Mouse (Mus musculus): ENCODE results near the gene Zglp1. TPM values are rescaled to one million over a fixed set of nuclear protein-coding genes. Genes with fewer than 3 reads are reported as not detected.
A peak's percentile ranks its signal among the peaks of the same experiment; 100 is the strongest.

The Zglp1 gene
- polyA plus RNA-seq (2012; rRNA removed), result 0.28 and 0.65 TPM in 2 replicates

DNA sequence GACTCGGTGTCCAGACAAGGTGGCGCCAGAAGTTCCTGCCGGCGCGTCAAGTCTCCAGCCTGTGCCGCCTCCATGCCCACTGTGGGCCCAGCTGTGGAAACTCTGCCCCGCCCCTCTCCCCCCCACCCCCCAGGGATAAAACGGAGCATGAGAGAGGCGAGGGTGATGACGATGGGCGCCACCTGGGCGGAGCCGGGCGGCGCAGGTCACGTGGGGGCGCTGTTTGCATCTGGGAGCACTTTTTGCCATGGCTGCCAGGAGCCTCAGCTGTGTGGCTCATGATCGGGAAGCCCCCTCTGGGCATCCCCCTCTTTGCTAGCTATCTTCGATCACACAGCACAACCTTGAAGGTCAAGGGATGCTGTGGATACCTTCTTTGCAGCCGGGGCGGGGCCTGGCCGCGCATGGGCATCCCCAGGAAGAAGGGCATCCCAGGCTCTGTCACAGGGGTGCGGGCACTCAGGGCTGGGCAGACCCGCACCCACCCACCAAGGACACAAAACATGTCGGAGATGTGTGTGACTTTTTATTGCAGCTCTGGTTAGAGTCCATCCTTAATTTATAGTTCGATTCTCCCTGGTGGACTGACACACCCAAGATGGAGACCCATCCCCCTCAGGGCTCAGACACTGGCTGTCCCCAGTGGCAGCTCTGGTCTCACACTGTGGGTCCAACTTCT is at the start of gene Zglp1:
Zglp1 (minus strand) TSS at position 88 of the 679 bp plus-strand sequence.
- no peaks in the 10 kb centered on the region for H3K27me3 ChIP-seq (ENCODE audit: control insufficient read depth, insufficient read depth, low read length)
- no peak for DNase-seq (ENCODE audit: low read depth in 1 of 2, low spot score in 2 of 2)
- H3K4me1 ChIP-seq (ENCODE audit: control insufficient read depth, insufficient read depth, insufficient read length), result no peaks in the 10 kb centered on the region; the same call in 1 of the 2 replicates
- no peak within 1 kb of the TSS for H3K4me3 ChIP-seq (ENCODE audit: extremely low read depth, insufficient read depth, insufficient read length)
- no peak within 1 kb of the TSS for H3K27ac ChIP-seq (ENCODE audit: insufficient read depth, low read length)
- WGBS, result 93% methylated on average over 27 of the region's 27 CpGs
- H3K36me3 ChIP-seq (ENCODE audit: control insufficient read depth, insufficient read depth, low read length), result peaks cover 13% of the 10 kb centered on the region
- TF ChIP-seq CTCF (IDR thresholded peaks at IDR 0.05; ENCODE audit: extremely low read depth, insufficient read depth, insufficient read length, insufficient replicate concordance), result no peak
- TF ChIP-seq POLR2A (IDR thresholded peaks at IDR 0.05; ENCODE audit: low read depth, low read length), result no peak

DNA sequence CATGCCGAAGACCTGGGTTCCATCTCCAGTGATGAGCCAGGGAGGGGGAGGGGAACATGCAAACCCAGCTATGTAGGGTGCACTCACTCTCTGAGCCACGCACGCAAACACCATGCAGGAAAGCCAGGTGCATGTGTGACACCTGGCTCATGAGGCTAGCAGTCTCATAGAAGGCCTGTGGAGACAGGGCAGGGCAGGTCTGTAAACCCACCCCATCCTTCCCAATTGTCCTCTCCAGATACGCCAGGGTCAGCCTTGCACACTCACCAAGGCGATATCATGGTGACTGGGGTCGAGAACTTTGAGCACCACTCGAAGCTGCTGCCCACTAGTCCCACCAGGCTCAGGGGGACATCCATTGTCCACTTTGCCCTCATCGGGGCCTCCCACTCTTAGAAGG is 48.2 kb upstream of the Zglp1 start:
- Histone ChIP-seq H3K36me3 (ENCODE audit: control insufficient read depth, insufficient read depth, low read length) (peaks cover 11% of the 10 kb centered on the region), H3K27ac (ENCODE audit: insufficient read depth, low read length) (no peak overlapping the region), H3K4me3 (ENCODE audit: extremely low read depth, insufficient read depth, insufficient read length) (no peak overlapping the region), H3K27me3 (ENCODE audit: control insufficient read depth, insufficient read depth, low read length) (no peaks in the 10 kb centered on the region), H3K4me1 (ENCODE audit: control insufficient read depth, insufficient read depth, insufficient read length) (no peaks in the 10 kb centered on the region)
- TF ChIP-seq CTCF (IDR thresholded peaks at IDR 0.05; ENCODE audit: extremely low read depth, insufficient read depth, insufficient read length, insufficient replicate concordance) (no peak), POLR2A (IDR thresholded peaks at IDR 0.05; ENCODE audit: low read depth, low read length) (no peak)
- 92% methylated on average over 8 of the region's 8 CpGs for WGBS
- no peak for DNase-seq (ENCODE audit: low read depth in 1 of 2, low spot score in 2 of 2)

DNA sequence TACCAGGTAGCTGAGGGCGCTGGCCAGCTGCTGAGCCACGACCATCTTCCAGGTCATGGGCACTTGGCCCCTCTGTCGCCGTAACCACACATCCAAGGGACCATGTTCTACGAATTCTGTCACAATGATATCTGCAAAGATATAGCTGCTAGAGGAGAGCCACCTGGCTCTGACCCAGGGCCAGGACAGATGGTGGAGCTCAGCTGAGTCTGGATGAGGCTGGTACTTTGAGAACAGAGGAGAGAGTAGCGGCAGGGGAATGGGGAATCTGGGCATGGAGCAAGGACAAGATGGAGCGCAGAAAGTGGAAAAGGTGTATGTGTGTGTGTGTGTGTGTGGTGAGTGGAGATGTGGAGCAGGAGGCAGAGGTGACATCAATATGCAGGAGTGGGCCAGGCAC is 47.3 kb upstream of the Zglp1 start:
- Histone ChIP-seq H3K27me3 (ENCODE audit: control insufficient read depth, insufficient read depth, low read length) (no peaks in the 10 kb centered on the region), H3K4me3 (ENCODE audit: extremely low read depth, insufficient read depth, insufficient read length) (no peak overlapping the region), H3K36me3 (ENCODE audit: control insufficient read depth, insufficient read depth, low read length) (peaks cover 13% of the 10 kb centered on the region), H3K4me1 (ENCODE audit: control insufficient read depth, insufficient read depth, insufficient read length) (no peaks in the 10 kb centered on the region), H3K27ac (ENCODE audit: insufficient read depth, low read length) (no peak overlapping the region)
- 93% methylated on average over 7 of the region's 7 CpGs for WGBS
- DNase-seq (ENCODE audit: low read depth in 1 of 2, low spot score in 2 of 2), result no peak
- no peak for TF ChIP-seq POLR2A (IDR thresholded peaks at IDR 0.05; ENCODE audit: low read depth, low read length)
- TF ChIP-seq CTCF (IDR thresholded peaks at IDR 0.05; ENCODE audit: extremely low read depth, insufficient read depth, insufficient read length, insufficient replicate concordance), result no peak

DNA sequence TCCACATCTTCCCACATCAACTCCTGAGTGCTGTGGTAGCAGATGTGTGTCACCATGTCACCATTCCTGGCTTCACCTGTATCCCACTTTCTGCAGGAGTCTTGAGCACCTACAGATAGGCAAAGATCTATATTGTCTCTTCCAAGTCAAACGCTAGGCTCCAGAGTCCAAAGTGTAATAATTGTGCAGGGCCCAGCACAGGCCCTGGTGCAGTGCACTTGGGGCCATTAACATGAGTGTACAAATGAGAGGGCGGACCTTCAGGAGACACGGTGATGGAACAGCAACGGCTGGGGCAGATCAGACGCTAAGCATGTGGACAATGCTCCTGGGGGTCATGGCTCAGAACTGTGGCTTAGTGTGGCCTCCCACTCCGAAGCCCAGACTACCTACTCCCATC is 46.9 kb upstream of the Zglp1 start:
- WGBS, result 94% methylated on average over 6 of the region's 6 CpGs
- H3K36me3 ChIP-seq (ENCODE audit: control insufficient read depth, insufficient read depth, low read length), result peaks cover 16% of the 10 kb centered on the region

DNA sequence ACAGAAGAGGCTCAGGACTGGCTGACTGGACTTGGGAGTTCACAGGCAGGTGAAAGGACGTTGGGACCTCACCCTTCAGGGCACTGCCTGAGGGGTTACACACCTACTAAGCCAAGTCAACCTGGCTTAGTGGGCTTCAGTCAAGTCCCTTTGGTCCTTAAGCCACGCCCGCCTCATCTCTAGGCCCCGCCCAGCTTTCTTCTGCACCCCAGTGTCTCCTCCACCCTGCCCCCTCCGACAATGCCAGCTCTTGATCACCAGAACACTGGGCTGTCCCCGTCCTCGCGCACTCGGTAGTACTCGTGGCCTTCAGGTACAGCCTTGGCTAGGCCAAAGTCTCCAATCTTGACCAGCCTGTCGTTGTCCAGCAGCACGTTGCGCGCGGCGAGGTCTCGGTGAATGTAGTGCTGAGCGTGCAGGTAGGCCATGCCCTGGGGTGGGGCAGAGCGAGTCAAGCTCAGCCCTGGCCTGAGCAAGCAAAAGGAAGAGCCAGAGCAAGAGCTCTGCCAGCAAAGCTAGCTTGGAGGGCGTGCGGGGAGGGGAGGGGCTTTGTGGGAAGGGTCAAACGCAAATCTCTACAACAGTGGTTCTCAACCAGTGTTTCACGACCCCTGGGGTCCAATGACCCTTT is 40.8 kb upstream of the Zglp1 start:
- DNase-seq (ENCODE audit: low read depth in 1 of 2, low spot score in 2 of 2), result no peak
- Histone ChIP-seq H3K4me1 (ENCODE audit: control insufficient read depth, insufficient read depth, insufficient read length) (no peaks in the 10 kb centered on the region), H3K27me3 (ENCODE audit: control insufficient read depth, insufficient read depth, low read length) (no peaks in the 10 kb centered on the region), H3K4me3 (ENCODE audit: extremely low read depth, insufficient read depth, insufficient read length) (no peak overlapping the region), H3K27ac (ENCODE audit: insufficient read depth, low read length) (no peak overlapping the region), H3K36me3 (ENCODE audit: control insufficient read depth, insufficient read depth, low read length) (peaks cover 12% of the 10 kb centered on the region)
- TF ChIP-seq POLR2A (IDR thresholded peaks at IDR 0.05; ENCODE audit: low read depth, low read length) (no peak), CTCF (IDR thresholded peaks at IDR 0.05; ENCODE audit: extremely low read depth, insufficient read depth, insufficient read length, insufficient replicate concordance) (no peak)
- 89% methylated on average over 23 of the region's 23 CpGs for WGBS

More for the DNA sequence above, 46.9 kb upstream of the Zglp1 start:
- H3K4me3 ChIP-seq (ENCODE audit: extremely low read depth, insufficient read depth, insufficient read length), result no peak overlapping the region
- TF ChIP-seq CTCF (IDR thresholded peaks at IDR 0.05; ENCODE audit: extremely low read depth, insufficient read depth, insufficient read length, insufficient replicate concordance) (no peak), POLR2A (IDR thresholded peaks at IDR 0.05; ENCODE audit: low read depth, low read length) (no peak)
- H3K4me1 ChIP-seq (ENCODE audit: control insufficient read depth, insufficient read depth, insufficient read length), result no peaks in the 10 kb centered on the region
- no peak overlapping the region for H3K27ac ChIP-seq (ENCODE audit: insufficient read depth, low read length)
- DNase-seq (ENCODE audit: low read depth in 1 of 2, low spot score in 2 of 2), result no peak
- no peaks in the 10 kb centered on the region for H3K27me3 ChIP-seq (ENCODE audit: control insufficient read depth, insufficient read depth, low read length)

DNA sequence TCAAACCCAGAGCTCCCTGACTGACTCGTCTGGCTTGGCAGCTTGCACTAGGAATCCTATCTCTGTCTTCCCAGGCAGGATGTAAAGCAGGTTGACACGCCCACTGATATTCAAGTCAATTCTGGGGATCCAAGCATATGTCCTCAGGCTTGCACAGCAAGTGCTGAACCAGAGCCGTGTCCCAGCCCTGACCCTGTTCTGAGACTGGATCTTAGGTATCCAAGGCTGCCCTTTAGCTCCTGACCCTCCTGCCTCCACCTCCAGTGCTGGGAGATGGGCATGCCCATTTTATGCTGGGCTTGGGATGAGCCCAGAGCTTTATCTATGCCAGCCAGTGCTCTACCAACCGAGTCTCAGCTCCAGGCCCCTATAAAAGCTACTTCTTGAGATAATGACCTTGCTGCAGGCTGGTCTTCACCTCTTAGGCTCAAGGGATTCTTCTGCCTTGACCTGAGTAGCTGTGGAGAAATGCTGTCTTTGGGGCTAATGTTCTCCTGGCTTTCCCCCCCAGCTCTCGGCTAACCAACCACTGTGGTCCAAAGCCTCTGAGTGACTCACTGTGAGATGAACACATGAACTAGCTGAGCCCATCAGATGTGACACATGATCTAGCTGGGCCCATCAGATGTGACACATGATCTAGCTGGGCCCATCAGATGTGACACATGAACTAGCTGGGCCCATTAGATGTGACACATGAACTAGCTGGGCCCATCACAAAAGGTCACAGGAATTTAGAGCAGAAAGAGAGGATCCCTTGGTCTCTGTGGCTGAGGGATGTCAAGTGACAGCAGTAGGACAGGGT is 39.1 kb upstream of the Zglp1 start:
- no peak for TF ChIP-seq CTCF (IDR thresholded peaks at IDR 0.05; ENCODE audit: extremely low read depth, insufficient read depth, insufficient read length, insufficient replicate concordance)
- no peak for TF ChIP-seq POLR2A (IDR thresholded peaks at IDR 0.05; ENCODE audit: low read depth, low read length)
- Histone ChIP-seq H3K36me3 (ENCODE audit: control insufficient read depth, insufficient read depth, low read length) (peaks cover 12% of the 10 kb centered on the region), H3K27ac (ENCODE audit: insufficient read depth, low read length) (peak overlapping the region; percentile 32; the same call in 1 of the 2 replicates), H3K27me3 (ENCODE audit: control insufficient read depth, insufficient read depth, low read length) (no peaks in the 10 kb centered on the region), H3K4me1 (ENCODE audit: control insufficient read depth, insufficient read depth, insufficient read length) (no peaks in the 10 kb centered on the region), H3K4me3 (ENCODE audit: extremely low read depth, insufficient read depth, insufficient read length) (no peak overlapping the region)
- DNase-seq (ENCODE audit: low read depth in 1 of 2, low spot score in 2 of 2), result no peak
- WGBS, result 78% methylated on average over 5 of the region's 5 CpGs
